Mouse (Mus musculus) kidney, embryonic 16.5 days (tissue): ENCODE measurements around the gene Fbxo42. TPM values are rescaled to one million over a fixed set of nuclear protein-coding genes. Genes with fewer than 3 reads are reported as not detected.
A peak's percentile ranks its signal among the peaks of the same experiment; 100 is the strongest.

Experiments
- ATAC-seq: fragments of 200-750 bp; cut with Nextera tagmentation; 2 replicates; pipeline ENCODE4 v1.8.0; 2017; ENCODE audit warnings: moderate TSS enrichment; ENCODE audit not compliant: low FRiP score, low TSS enrichment
- H3K27ac ChIP-seq: fragments of 300-500 bp; sonication (generic); 2 replicates; pipeline ENCODE4 v1.5.1; 2014; ENCODE audit warnings: low read length
- H3K27me3 ChIP-seq: fragments of 300-500 bp; sonication (generic); 2 replicates; pipeline ENCODE4 v1.6.1; 2014; ENCODE audit warnings: low read length, control low read depth, mixed read lengths; ENCODE audit not compliant: insufficient read depth
- H3K36me3 ChIP-seq: fragments of 300-500 bp; sonication (generic); 2 replicates; pipeline ENCODE4 v1.6.1; 2014; ENCODE audit warnings: low read length, control low read depth, mixed read lengths; ENCODE audit not compliant: insufficient read depth
- H3K4me1 ChIP-seq: fragments of 300-500 bp; sonication (generic); 2 replicates; pipeline ENCODE4 v1.6.1; 2014; ENCODE audit warnings: low read length, control low read depth, mixed read lengths; ENCODE audit not compliant: insufficient read depth
- H3K4me2 ChIP-seq: fragments of 300-500 bp; sonication (generic); replicated peaks from 2 replicates; pipeline ENCODE4 v1.6.1; 2014; ENCODE audit warnings: low read depth, low read length
- H3K4me3 ChIP-seq: fragments of 300-500 bp; sonication (generic); 2 replicates; pipeline ENCODE4 v1.5.1; 2014; ENCODE audit warnings: mild to moderate bottlenecking, low read length
- H3K9ac ChIP-seq: fragments of 300-500 bp; sonication (generic); replicated peaks from 2 replicates; pipeline ENCODE4 v1.6.1; 2014; ENCODE audit warnings: low read length
- H3K9me3 ChIP-seq: fragments of 300-500 bp; sonication (generic); 2 replicates; pipeline ENCODE4 v1.6.1; 2016; ENCODE audit warnings: low read length, control low read depth
- WGBS: fragments of 180-500 bp; shearing (Covaris S2); extraction: QIAGEN DNeasy Blood & Tissue Kit; methylation state at CpG from one replicate; pipeline ENCODE4 v1.1.7; 2014; 5-methylcytosine and 5-hydroxymethylcytosine counted together
- polyA plus RNA-seq: library from polyadenylated mRNA; unstranded; fragments of >200 nt; fragmentation: Nextera tagmentation; extraction: Ambion mirVana; gene quantifications from 2 replicates; pipeline ENCODE4 v1.2.1, GENCODE M21; 2015

The Fbxo42 gene
- polyA plus RNA-seq, 1 experiment from 2014 or later = 21.1 TPM

DNA sequence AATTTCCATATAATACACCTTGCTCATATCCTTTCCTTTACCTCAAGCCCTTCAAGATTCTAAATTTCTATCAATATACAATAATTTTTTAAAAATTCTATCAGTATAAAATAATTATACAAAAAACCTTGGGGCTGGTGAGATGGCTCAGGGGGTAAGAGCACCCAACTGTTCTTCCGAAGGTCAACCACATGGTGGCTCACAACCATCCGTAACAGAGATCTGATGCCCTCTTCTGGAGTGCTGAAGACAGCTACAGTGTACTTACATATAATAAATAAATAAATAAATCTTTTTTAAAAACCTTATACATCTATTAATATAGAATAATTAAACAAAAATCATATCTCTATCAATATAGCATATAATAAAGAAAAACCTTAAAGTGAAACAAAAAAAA is 74.1 kb downstream of the Fbxo42 start:
- H3K4me1 ChIP-seq = no peaks in the 10 kb centered on the region
- no peak for ATAC-seq
- H3K4me3 ChIP-seq = no peak overlapping the region
- H3K9ac ChIP-seq = no peak overlapping the region
- H3K4me2 ChIP-seq = no peak overlapping the region
- peaks cover 7% of the 10 kb centered on the region; the same call in 1 of the 2 replicates for H3K36me3 ChIP-seq
- 83% methylated on average over 2 of the region's 2 CpGs for WGBS
- H3K27ac ChIP-seq = no peak overlapping the region
- H3K9me3 ChIP-seq = no peaks in the 10 kb centered on the region
- no peaks in the 10 kb centered on the region for H3K27me3 ChIP-seq

DNA sequence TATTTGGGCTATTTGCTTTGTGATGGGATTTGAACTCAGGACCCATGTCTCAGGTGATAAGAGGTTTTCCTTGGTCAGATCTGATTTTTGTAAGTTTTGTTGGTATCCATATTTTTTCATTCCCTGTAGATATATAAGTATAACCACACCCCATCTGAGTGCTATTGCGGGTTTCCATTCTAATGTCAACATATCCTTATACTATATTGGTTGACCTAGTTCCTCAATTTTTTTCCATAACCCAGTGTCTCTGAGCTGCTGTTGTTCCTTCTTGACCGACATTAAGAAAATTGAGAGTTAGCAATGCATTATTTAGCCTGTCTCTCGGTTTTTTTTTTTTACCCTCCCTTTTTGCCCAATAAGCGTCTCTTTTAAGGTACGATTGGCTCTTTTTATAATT is 75.0 kb downstream of the Fbxo42 start:
- no peak overlapping the region for H3K9ac ChIP-seq
- H3K4me1 ChIP-seq = no peaks in the 10 kb centered on the region
- peaks cover 7% of the 10 kb centered on the region; the same call in 1 of the 2 replicates for H3K36me3 ChIP-seq
- no peaks in the 10 kb centered on the region for H3K27me3 ChIP-seq
- no peak overlapping the region for H3K27ac ChIP-seq
- no peak overlapping the region for H3K4me3 ChIP-seq
- no peaks in the 10 kb centered on the region for H3K9me3 ChIP-seq
- no peak overlapping the region for H3K4me2 ChIP-seq
- WGBS = 91% methylated on average over 5 of the region's 5 CpGs
- no peak for ATAC-seq

DNA sequence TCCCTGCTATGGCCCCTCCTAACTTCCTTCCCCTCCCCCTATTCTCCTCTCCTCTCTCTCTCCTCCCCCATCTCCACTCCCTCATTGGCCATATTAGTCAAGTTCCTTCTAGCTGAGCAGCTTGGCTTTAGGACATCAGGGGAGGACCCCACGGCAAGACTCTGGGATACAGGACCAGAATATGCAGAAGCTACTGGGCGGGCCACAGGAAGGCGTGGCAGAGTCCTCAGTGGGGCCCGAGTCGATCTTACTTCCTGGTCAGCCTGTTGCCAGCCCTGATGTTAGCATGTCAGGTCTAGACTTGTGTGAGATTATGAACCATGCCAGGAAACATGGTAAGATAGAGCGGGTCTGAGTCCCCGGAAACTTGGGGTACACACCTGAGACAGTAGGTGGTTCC is 81.0 kb downstream of the Fbxo42 start:
- Histone ChIP-seq H3K36me3 (no peaks in the 10 kb centered on the region), H3K4me3 (no peak overlapping the region), H3K4me1 (no peaks in the 10 kb centered on the region), H3K9ac (no peak overlapping the region), H3K9me3 (no peaks in the 10 kb centered on the region), H3K4me2 (no peak overlapping the region), H3K27ac (no peak overlapping the region), H3K27me3 (no peaks in the 10 kb centered on the region)
- WGBS = 71% methylated on average over 7 of the region's 7 CpGs
- no peak for ATAC-seq

DNA sequence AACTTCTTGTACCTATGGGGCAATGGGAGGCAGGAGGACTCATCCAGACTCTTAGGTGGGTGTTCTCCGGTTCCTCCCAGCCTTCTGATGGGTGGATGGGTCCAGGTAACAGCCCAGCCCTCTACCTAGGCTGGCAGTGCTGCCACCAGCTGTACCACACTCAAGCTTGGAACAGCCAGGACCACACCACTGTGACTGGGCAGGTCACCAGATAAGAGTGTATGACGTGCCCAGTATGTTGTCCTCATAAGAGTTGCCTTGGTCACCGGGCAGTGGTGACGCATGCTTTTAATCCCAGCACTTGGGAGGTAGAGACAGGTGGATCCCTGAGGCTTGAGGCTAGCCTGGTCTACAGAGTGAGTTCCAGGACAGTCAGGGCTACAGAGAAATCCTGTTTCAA is 85.5 kb downstream of the Fbxo42 start:
- Histone ChIP-seq H3K27me3 (peaks cover 11% of the 10 kb centered on the region), H3K36me3 (no peaks in the 10 kb centered on the region), H3K4me3 (no peak overlapping the region), H3K9ac (no peak overlapping the region), H3K9me3 (no peaks in the 10 kb centered on the region), H3K4me2 (no peak overlapping the region), H3K4me1 (no peaks in the 10 kb centered on the region), H3K27ac (no peak overlapping the region)
- ATAC-seq = no peak
- WGBS = 88% methylated on average over 4 of the region's 4 CpGs

DNA sequence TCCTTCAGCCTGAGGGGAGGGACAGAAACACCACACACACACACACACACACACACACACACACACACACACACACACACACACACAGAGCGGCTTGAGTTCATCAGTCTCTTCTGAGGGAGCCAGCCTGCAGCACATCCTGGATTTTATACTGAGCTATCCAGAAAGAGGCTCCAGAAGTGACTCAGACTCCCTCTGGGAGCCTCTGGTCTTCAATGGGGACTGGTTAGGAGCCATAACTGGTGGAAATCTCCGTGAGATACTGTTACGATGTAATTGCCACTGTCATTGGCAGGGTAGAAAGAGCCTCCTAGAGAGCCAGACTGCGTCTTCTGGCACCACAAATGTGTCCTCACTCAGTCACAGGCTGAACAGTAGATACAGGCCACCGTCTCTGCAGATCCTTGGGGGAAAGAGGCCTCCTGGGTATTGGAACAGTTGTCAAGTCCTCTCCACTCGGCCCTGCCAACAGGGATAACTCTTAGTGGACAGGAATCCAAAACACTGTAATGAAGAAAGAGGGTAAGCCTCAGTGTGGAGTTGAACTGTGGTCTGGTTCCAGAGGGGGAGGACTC is 87.9 kb downstream of the Fbxo42 start:
- 57% methylated on average over 6 of the region's 6 CpGs for WGBS

DNA sequence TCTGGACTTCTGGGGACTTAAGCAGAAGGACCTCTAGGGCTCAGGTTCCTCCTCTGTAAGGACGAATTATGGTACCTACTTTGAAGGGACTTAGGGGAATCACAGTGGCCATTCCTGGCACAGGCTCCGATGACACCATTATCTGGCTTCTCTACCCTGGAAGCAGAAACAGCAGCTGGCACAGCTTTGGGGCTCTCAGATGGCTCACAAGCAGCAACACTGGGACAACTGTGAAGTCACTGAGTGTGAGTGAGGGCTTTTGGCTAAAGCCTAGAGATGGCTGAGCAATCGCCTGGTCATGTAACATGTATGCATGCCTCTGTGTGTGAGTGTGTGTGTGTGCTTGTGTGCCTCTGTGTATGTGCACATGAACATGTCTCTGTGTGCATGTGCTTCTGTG is 89.1 kb downstream of the Fbxo42 start:
- H3K27me3 ChIP-seq = peaks cover 23% of the 10 kb centered on the region
- no peak for ATAC-seq
- H3K9ac ChIP-seq = no peak overlapping the region
- no peak overlapping the region for H3K27ac ChIP-seq
- H3K36me3 ChIP-seq = no peaks in the 10 kb centered on the region
- H3K9me3 ChIP-seq = no peaks in the 10 kb centered on the region
- peaks cover 23% of the 10 kb centered on the region for H3K4me1 ChIP-seq
- H3K4me2 ChIP-seq = no peak overlapping the region
- 70% methylated on average over 3 of the region's 3 CpGs for WGBS
- no peak overlapping the region for H3K4me3 ChIP-seq

More for the DNA sequence above, 87.9 kb downstream of the Fbxo42 start:
- H3K4me2 ChIP-seq = no peak overlapping the region
- H3K27me3 ChIP-seq = peaks cover 14% of the 10 kb centered on the region
- H3K9ac ChIP-seq = no peak overlapping the region
- no peaks in the 10 kb centered on the region for H3K36me3 ChIP-seq
- no peak overlapping the region for H3K27ac ChIP-seq
- peaks cover 15% of the 10 kb centered on the region for H3K4me1 ChIP-seq
- H3K4me3 ChIP-seq = no peak overlapping the region
- ATAC-seq = no peak
- H3K9me3 ChIP-seq = no peaks in the 10 kb centered on the region

DNA sequence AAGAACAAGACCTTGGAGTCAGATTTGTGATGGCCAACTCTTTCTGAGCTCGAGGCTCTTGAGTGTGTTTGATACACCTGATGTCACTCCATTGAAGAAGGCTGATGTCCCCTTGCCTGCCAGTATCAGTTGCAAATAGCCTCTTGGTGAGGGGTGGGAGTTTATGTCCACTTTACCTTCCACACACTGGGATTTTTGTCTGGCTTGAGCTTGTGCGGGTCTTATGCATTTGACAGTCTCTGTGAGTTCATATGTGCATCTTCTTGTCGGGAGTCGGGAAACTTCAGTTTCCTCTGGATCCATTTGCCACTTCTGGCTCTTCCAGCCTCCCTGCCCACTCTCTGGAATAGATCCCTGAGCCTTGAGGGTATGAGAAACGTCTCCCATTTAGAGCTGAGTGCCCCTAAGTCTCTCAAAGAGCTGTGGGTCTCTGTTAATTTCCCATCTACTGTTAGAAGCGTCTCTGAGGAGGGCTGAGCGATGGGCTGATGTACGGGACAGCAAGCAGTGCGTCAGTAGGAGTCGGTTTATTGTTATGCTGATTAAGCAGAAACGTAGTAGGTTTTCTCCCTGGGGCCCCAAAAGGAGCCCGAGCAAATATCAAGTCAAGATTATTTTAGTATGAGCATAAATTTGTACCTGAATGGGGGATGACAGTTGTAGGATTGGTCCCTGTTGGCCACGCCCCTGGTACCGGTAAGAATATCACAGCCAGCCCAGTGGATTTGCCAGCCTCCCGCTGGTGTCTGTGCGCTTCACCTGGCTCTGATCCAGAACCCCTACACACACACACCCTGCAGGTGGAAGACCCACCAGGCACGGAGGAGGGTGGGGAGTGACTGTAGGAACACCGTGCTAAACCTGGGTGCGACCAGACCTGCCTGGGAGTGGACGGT is 91.0 kb downstream of the Fbxo42 start:
- 4% methylated on average over 20 of the region's 20 CpGs for WGBS
- peaks cover 38% of the 10 kb centered on the region for H3K4me1 ChIP-seq
- no peak for ATAC-seq
- no peaks in the 10 kb centered on the region for H3K9me3 ChIP-seq
- no peaks in the 10 kb centered on the region for H3K36me3 ChIP-seq
- peak overlapping the region; percentile 46 for H3K4me3 ChIP-seq
- H3K9ac ChIP-seq = peak overlapping the region; percentile 56
- peak overlapping the region; percentile 77 for H3K4me2 ChIP-seq
- no peak overlapping the region for H3K27ac ChIP-seq
- peaks cover 33% of the 10 kb centered on the region for H3K27me3 ChIP-seq

DNA sequence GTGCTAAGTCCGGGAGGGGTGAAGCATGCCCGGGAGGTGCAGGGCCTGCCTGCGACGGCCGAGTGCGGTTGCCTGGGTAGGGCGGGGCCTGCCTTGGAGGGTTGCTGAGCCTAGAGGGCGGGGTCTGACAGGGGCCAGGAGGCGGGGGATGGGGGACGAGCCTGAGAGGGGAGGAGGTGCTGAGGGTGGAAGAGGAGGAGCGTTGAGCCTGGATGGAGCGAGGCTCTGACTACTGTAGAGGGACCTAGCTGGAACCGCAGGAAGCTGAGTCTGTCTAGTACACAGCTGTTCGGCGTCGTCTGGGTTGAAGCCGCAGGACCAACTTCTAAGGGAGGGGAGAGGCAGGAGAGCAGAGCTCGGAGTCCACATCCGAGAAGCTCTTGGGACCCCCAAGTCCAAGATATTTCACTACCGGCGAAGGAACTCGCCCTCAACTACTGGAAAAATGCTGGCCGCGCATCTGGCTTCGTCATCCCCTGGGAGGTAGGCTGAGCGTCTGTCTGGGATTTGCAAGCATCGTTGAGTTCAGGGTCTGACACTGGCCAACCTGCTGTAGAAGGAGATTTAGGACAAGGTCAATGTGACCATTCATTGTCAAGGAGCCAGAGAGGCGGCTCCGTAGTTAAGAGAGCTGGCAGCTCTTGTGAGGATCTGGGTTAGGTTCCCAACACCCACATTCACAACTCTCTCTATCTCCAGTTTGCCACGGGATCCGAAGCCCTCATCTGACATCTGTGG is 91.8 kb downstream of the Fbxo42 start, which contains the start of gene Arhgef19:
Gene Arhgef19, plus strand, starts transcription at position 112 of the 738 bp plus-strand sequence.
- peaks cover 33% of the 10 kb centered on the region for H3K27me3 ChIP-seq
- no peaks in the 10 kb centered on the region for H3K9me3 ChIP-seq
- peak within 1 kb of the TSS; percentile 46 for H3K4me3 ChIP-seq
- under 1% methylated on average over 31 of the region's 31 CpGs for WGBS
- peak within 1 kb of the TSS; percentile 56 for H3K9ac ChIP-seq
- H3K27ac ChIP-seq = peak within 1 kb of the TSS; percentile 61
- ATAC-seq = peak; percentile 96
- H3K4me1 ChIP-seq = peaks cover 44% of the 10 kb centered on the region
- H3K36me3 ChIP-seq = no peaks in the 10 kb centered on the region
- peak within 1 kb of the TSS; percentile 77 for H3K4me2 ChIP-seq

DNA sequence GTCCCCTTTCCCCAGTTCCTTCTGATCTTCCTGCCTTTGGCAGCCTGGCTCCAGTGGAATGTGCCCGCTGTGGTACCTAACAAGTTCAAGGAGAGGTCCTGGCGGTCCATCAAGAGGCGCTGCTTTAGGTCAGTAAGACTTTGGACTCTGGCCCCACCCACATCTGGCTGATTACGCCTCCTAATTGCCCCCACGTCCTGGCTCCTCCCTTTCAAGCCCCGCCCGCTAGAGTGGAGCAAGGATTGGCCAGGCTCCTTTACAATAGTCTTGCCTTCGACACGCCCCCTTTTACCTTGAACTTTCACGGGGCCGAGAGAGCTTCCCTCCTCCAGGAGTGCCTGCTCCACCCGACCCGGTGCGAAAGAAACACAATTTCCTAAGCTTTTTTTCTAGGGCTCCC is 92.9 kb downstream of the Fbxo42 start:
- Histone ChIP-seq H3K36me3 (no peaks in the 10 kb centered on the region), H3K4me2 (peak overlapping the region; percentile 77), H3K4me3 (peak overlapping the region; percentile 46), H3K27me3 (peaks cover 39% of the 10 kb centered on the region), H3K27ac (peak overlapping the region; percentile 40; the same call in 1 of the 2 replicates), H3K9me3 (no peaks in the 10 kb centered on the region), H3K4me1 (peaks cover 50% of the 10 kb centered on the region), H3K9ac (0 out of 2 replicates have a peak overlapping the region, but pooled peaks have one; percentile 18)
- 2% methylated on average over 14 of the region's 14 CpGs for WGBS
- ATAC-seq = 0 out of 2 replicates have a peak, but pooled peaks have one; percentile 17
